Mouse (Mus musculus): ENCODE results near the gene Scgb2b24. TPM values are rescaled to one million over a fixed set of nuclear protein-coding genes. Genes with fewer than 3 reads are reported as not detected.

Scgb2b24 gene
- polyA plus RNA-seq (2021; fragmentation: Nextera tagmentation), result not detected in 2 replicates
- long read RNA-seq, experiment 1, result 0 reads
- long read RNA-seq, experiment 2, result 0 reads

DNA sequence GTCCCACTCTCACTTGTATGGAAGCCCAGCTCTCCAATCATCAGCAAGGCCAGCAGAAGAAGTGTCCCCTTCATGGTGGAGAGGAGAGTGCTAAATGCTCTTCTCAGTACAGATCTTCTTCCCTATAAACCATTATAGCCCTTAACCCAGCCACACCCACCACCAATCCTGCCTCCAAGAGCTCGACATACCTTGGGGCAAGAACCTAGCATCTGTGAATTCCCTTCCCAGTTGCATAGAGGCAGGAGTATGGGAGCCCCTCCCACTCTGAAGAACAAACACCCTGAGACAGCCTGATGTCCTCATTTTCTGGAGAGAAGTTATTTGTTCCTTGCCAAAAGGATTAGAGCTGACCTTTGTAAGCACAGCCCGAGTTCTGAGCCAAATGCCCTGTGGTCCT, at the start of gene Scgb2b24:
Scgb2b24 (minus strand) TSS at position 101 of the 400 bp plus-strand sequence.

DNA sequence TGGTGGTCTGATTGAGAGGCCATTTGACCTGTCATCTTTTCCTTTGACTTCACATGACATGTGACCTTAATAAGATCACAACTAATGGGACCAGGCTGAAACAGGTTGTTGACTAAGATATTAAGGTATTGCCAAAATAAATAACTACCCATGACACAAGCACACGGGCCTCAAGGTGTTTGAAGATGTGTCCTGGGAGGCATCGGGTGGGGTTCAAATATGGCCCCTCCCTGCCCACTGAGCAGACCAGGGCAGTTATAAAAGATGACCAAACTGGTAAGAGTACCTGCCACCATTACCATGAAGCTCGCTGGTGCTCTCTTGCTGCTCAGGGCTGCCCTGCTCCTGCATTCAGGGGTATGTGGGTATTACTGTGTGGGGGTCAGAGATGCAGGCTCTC, 4.4 kb upstream of the Scgb2b24 start, which contains the start of gene Scgb1b24:
Scgb1b24 (plus strand) TSS at position 301 of the 400 bp plus-strand sequence.

Other genes with a start within 250 kb of the Scgb2b24 start
- gene Scgb2b21, start 218.9 kb downstream of the Scgb2b24 start, polyA plus RNA-seq (2021; fragmentation: Nextera tagmentation), result not detected in 2 replicates
- not detected in 2 replicates for gene Scgb1b24, start 4.5 kb upstream of the Scgb2b24 start, polyA plus RNA-seq (2021; fragmentation: Nextera tagmentation)
- gene Scgb2b26, start 205.7 kb upstream of the Scgb2b24 start, polyA plus RNA-seq (2021; fragmentation: Nextera tagmentation), result not detected in 2 replicates

Data from left cerebral cortex, adult 6 months (tissue).